Mouse (Mus musculus) erythroblast, adult 5-6 weeks (primary cell): Measurements from ENCODE around the gene Ube2cbp. TPM values are rescaled to one million over a fixed set of nuclear protein-coding genes. Genes with fewer than 3 reads are reported as not detected.

Experiments used
- ATAC-seq: replicated peaks from 2 replicates; pipeline ENCODE4 v1.8.0; 2016; ENCODE audit warnings: moderate number of reproducible peaks, mild to moderate bottlenecking, moderate TSS enrichment, inconsistent platforms; ENCODE audit not compliant: poor library complexity, low FRiP score, severe bottlenecking
- total RNA-seq, 2 experiments: library from RNA; stranded (forward) in 1 of 2; stranded (reverse) in 1 of 2; fragments of 150-400 nt in 1 of 2; fragments of 200-764, 138-1000 nt in 1 of 2; gene quantifications; 2 replicates each; pipeline versions ENCODE4 v1.2.3 to v1.2.4; 2015 to 2017; ENCODE audit warnings: low replicate concordance in 2 of 2

The Ube2cbp gene
- total RNA-seq, 2 experiments from 2014 or later, result 2.0 to 4.2 TPM

DNA sequence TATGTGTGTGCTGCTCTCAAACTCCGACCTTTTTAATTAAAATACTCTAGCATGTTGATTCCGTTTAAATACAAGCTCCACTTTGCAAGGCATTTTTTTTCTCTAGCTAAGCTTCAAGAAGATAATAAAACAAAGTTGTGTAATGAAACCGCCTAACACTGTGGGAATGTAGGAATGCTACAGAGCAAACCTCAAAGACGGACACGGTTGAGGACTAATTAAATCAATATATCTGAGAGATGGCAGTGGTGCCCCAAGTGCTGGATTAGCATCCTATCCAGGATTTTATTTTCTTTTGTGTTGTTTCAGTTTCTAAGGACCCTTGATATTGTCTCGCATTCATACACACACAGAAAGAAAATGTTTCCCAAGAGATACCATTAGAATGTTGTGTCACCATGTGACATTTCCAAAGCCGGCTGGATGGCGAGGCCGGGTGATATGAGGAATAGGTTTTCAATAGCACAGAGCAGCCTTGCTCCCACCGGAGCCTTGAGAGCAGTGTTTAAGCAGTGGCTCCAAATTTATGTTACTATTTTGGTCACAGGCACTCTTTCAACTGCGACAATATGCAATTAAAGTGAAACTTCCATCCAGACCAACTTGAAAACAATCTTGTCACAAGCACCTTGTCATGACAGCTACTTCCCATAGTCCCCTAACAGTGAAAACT is 26.3 kb downstream of the Ube2cbp start:
- no peak for ATAC-seq

DNA sequence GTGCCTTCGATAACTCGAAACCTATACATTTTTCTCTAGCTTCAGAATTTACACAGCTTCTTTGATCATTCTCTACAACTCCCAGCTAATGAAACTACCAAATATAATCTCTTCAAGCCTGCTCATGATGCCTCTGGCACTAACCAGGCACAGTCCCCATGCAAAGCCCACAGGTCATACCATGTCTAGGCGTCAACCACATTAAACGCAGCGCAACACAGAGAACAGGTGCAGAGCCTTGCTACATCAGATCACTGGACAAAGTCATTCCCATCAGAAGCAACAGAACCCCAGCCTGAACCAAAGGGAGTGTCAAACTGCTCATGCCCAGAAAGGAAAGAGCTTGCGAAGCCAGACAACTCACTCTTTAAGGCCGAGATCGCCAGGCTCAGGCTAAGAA is 28.1 kb downstream of the Ube2cbp start:
- no peak for ATAC-seq

DNA sequence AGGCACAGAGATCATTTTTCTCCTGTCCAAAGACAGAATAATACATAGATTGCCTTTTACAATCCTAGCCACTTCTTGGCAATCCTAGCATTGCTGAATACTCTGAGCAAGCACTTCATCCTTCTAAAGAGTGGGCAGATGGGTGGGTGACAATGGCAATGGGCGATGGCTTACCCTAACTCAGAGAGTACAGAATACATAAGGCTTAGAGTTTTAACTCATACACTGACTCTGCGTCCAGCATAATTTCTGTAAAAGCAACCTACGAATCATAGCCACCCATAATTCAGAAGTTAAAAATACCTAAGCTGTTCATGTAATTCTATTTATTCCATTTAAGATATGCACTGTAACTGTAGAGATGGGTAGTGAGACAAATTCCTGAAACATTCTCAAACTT is 29.2 kb downstream of the Ube2cbp start:
- no peak for ATAC-seq

DNA sequence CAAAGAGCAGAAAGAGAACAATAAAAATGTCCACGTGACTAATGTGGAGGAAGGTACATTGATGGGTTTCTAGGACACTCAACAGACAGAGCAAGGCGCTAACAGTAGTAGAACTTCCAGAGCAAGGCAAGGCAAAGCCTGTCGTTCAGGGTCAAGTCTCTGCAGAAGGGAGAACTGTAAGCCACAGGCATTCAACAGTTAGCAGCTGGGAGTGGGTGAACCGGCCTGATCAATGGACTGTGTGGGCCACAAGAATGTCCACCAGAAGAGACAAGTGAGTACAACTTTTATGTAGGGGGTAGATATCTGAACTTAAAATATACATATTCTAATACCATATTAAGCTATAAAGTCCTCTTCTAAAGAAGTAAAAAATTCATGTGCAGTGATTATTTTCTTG is 41.4 kb downstream of the Ube2cbp start:
- no peak for ATAC-seq

DNA sequence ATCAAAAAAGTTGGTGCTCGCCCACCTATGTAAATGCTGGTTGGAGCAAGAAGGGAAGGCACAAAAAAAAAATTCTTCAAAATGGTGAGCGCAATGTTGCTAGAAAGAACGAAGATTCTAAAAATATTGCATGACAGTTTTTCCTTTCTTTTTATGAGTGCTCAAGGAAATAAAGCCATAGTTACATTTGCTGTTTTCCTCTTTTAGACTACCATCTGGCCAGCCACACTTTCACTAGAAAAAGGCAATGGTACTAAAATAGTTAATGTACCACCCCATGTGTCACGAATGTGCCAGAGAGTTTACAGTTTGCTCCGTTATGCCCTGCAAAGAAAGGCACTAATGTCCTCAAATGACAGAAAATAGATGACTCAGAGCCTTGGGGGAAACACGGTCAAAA is 45.4 kb downstream of the Ube2cbp start:
- ATAC-seq, result no peak

DNA sequence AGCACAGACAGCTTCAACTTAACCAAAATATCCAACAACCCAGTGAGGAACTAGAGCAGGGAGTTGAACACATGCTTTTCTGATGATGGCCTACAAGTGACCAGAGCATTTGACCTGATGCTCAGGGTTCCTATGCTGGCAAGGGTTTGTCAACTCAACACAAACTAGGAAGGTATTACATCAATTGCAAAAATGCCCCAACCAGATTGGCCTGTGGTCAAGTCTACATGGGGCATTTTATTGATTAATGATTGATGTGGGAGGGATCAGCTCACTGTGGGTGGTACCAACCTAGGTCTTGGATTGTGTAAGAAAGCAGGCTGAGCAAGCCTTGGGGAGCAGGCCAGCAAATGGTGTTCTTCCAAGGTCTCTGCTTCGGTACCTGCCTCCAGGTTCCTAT is 46.8 kb downstream of the Ube2cbp start:
- ATAC-seq, result no peak

DNA sequence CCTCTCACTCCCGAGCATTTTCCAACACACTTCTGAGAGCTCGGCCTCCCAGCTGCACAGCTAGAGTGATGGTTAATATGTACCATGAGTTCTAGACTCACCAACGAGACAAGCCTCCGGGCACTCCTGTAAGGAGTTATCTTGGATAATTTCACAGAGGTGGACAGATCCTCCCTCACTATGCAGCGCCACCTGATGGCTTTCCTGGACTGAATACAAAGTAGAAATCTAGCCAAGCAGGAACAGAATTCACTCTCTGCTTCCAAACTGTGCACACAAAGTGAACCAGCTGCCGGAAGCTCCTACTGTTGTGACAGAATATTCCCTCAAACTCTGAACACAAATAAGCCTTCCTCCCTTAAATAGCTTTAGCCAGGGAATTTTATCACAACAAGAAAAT is 69.0 kb downstream of the Ube2cbp start:
- ATAC-seq, result no peak

DNA sequence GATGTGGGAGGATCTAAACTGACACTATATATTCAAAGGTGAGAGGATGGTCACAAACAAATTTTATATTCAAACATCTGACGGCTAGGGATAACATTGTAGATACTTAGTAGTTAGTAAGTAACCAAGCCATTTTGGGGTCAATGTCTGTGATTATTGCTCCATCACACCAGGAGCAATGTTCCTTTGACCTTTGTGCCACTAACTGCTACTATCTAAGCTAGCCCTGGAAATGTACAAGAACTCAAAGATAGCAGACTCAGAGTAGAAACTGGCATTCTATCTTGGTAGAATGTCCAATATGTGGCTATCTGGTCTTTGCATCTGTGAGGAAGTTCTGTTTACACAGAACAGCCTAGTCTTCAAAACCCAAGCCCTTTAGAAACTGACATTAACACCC is 69.7 kb downstream of the Ube2cbp start:
- ATAC-seq, result no peak

DNA sequence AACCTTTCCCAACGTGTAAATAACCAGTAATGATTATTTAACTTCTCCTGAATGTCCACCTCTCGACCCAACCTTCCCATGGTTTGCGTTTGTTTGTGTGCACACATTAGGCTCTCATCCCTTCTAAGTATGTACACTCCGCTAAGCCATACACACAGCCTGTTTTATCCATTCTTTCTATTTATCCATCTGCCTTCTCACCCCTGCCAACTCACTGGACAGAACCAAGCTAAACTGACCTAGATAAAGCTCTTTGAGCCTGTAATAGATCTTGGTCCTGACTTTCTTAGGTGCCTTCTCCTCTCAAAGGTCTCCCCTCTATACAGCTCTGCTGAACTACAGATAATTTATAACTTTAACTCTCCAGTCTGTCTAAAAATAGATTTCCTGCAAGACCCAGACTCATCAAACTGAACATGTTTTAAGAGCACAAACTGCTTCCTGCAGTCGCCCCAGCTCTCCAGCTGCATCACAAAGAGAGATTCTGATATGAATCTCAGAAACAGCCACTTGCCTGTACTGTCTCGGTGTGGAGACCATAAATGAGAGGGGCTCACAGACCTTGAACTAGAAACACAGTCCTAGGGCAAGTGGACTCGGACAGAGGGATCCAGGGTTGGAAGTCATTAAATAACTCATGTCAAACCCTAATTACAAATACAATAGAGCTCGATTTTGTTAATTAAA is 71.0 kb downstream of the Ube2cbp start:
- no peak for ATAC-seq

DNA sequence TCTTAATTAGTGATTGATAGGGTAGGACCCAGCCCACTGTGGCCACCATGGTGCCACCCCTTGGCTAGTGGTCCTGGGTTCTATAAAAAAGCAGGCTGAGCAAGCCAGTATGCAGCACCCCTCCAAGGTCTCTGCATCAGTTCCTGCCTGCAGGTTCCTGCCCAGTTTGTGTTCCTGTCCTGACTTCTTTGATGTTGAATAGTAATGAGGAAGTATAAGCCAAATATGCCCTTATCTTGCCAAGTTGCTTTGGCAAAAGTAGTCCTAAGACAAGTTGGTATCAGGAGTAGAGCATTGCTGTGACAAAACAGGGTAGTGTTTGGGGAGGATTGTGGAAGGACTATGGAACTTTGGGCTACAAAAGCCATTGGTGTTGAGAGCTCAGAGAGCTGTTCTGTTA is 73.3 kb downstream of the Ube2cbp start:
- ATAC-seq, result no peak

DNA sequence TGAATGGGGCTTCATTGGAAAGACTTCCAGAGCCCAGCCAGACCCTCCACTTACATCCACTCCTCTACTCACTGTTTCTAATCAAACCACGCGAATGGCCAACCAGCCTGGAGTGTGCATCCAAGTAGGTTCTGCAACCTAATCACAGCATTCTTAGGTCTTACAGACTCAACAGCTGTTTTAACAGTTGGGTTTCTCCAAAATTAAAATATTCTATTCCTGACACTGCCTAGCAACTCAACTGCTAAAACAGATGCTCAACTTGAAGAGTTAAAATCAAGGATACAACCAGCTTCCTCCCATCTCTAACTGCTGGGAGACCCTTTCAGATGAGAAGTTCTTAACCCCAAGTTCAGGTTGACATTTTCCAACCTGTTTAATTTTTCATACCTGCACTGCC is 74.0 kb downstream of the Ube2cbp start:
- ATAC-seq, result no peak

DNA sequence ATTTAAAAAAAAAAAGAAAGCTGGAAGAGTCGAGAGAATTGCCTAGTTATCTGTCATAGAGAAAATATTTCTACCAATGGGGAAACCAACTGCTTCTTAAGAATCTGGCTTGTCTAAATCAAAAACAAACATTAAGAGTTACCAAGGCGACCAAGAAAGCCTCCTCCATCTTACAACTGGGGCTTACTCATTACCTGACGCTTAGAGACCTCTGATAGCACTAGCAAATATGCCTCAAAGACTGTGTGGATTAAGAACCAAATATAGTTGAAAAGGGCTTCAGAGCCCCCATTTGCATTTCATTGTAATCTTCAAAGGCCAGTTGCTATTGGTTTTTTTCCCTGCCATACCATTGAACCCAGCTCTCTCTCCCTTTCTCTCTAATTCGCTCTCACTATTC is 76.2 kb downstream of the Ube2cbp start:
- no peak for ATAC-seq

DNA sequence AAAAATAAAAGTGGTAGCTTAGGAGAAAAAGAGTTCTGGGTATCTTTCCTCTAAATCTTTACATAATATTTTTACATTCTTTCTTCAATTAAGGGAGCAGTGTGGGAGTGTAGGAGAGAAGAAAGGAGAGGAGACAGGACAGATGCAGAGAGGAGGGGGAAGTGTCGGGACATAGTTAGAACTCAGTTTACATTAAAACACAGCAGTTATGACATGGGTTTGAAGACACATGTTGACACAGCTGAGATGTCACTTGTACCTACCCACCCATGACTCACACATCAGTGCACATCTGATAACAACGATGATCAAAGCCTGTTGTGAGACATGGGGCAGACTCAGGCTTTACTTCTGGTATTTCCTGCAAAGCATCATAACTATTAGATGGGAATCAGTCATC is 87.8 kb downstream of the Ube2cbp start:
- ATAC-seq, result no peak

DNA sequence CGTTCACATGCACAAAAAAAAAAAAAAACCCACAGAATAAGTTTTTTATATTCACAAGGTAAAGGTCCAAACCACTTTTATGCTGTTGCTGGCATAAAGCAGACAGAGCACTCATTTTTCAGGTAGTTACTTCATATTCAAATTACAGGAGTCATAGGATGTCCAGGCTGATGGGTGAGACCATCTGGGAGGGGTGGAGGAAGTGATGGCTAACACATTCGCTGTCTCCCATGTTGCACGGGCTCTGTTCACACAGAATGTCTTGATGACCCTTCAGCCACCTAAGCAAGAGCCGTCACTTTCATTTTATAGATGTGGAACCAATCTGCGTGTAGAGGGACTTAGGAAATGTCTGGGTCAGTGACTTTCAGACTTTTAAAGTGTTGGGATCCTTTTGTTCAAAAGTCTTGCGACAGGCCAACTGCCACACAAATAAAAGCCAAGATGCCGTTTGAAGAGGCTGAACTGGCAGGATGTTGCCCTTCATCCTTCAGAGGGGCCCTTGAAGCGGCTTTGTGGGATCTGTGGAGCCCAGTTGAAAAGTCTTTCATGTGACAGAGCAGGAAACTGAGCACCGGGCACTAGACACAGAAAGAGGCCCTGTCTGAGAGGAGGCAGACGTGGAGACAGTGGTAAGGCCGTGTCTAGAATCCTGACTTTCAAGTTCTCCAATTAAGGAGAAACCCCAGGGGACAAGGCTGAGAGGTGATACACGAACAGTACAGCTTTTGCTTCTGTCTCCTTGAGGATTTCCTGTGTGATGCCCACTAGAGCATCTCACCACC is 91.8 kb downstream of the Ube2cbp start:
- ATAC-seq, result no peak

DNA sequence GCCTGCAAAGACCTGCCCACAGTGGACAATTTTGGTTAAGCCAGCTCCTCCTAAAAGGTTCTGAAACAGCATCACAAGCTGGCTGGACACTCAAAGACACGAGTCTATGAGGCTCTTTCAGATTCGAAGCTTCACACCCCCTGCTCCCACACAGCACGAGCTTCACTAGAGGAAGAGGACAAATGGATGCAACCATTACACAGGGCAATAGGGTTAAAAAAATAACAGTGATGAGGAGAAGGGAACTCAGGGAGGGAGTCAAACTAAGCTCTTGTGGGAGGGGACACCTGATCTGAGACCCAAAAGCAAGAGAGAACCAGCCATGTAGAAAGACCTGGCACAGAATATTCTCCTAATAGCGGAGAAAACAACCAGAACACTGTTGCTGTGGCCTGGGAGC is 95.5 kb downstream of the Ube2cbp start:
- ATAC-seq, result no peak

DNA sequence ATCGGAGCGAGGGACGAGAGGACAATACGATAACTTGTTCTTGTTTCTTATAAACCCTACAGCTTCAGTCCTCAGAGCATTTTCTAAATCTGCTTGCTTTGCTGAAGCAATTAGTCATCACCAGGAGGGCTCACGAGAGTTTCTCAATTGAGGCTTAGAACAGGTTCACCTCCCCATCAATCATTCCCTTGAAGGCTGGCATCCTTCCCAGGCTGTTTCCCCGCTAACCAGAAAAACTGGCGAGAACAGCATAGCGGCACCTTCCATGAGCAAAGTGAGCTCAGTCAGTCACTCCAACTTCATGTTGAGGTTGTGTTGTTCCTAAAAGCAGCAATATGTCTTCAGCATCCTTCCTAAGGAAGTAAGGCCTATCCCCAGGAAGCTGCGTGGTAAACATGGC is 104.2 kb downstream of the Ube2cbp start:
- ATAC-seq, result no peak

DNA sequence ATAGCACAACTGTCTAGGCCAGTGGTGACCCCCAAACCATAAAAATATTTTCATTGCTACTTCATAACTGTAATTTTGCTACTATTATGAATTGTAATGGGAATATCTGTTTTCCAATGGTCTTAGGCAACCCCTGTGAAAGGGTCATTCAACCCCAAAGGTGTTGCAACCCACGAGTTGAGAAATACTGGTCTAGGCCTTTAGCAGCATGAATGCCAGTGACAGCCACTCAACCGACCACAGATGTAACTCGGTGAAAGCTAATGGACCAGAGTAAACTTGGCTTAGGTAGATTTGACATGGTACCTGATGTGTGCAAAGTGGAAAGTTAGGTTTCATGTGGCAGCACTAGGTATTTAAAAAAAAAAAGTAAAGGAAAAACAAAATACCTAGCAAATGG is 108.9 kb downstream of the Ube2cbp start:
- ATAC-seq, result no peak

DNA sequence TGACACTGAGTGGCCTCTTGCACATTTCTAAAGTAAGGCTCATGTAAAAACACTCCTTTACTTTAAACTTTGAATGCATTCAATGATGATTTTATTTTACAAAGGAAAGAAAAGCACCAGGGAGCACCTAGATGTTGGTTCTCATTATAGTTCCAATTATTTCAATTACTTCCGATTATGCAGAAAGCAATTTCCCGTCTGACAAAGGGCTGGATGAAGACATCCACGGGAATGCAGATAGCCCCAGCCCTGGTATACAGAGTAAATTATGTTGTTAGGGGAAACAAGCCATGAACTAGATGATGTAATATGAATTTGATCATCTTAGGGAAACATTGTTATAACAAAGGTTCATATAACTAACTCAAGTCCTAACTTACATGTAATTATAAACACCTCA is 113.3 kb downstream of the Ube2cbp start:
- ATAC-seq, result no peak

DNA sequence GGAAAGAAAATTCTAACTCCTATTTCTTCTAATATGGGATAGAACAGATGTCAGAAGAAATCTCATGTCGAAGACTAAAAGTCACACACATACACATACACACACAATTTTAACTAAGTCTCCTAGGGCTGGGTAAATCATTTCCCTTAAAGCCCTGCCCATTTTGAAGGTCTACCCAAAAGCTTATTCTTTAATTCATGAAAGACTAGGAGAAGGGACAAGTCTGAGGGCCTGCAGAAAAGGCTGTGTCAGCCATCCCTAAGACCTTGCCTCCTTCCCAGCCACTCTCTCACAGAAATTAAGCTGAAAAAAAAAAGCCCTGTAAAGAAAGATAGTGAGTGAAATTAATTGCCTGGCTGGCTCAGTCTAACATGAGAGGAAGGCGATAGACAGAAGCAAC is 128.0 kb downstream of the Ube2cbp start:
- no peak for ATAC-seq

DNA sequence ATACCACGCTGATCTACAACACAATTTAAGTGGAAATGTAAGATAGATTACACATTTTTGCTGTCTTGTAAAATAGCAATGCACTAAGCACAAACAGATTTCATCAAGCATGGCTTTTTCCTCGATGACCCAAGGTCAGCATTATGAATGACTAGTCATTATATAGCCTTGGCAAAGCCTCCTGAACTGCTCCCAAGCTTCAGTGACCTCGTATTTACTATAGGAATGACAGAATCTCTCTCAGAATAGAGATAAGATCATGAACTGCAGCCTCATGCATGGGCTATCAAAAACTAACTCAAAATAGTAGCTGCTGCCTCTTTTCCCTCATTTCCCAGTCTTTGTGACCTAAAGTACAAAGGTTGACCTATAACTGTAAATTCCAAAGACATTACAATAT is 128.4 kb downstream of the Ube2cbp start:
- no peak for ATAC-seq

DNA sequence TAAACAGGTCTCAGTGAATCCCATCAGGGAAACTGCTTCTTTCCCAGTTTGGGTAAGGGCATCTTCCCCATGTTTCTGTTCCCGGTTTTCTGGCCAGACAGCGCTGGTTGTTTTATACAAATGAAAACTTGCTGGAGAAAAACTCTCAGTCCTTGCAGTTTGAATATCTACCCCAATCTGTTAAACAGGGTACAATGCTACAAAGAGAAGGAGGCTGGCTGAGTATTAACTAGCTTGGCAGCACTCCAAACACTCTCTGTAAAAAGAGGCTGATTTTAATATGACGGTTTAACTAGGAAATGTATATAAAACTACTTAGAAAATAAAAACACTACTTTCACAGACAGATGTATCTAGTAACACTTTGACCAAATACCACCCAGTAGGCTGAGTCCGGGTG is 129.2 kb downstream of the Ube2cbp start:
- no peak for ATAC-seq
